Mouse (Mus musculus) liver, embryonic 12.5 days (tissue): ENCODE measurements around the gene Hist2h4. TPM values are rescaled to one million over a fixed set of nuclear protein-coding genes. Genes with fewer than 3 reads are reported as not detected.
"Not testable (repeated sequence)": the region's sequence is repeated elsewhere in the genome, so short reads cannot be mapped to it uniquely, and the experiment has no call there.

ENCODE experiments used
- ATAC-seq: fragments of 200-750 bp; cut with Nextera tagmentation; 2 replicates; pipeline ENCODE4 v1.8.0; 2017; ENCODE audit warnings: moderate number of reproducible peaks, mild to moderate bottlenecking, moderate library complexity
- H3K27ac ChIP-seq: fragments of 300-500 bp; sonication (generic); 2 replicates; pipeline ENCODE4 v1.5.1; 2016; ENCODE audit warnings: mild to moderate bottlenecking
- H3K27me3 ChIP-seq: fragments of 300-500 bp; sonication (generic); replicated peaks from 2 replicates; pipeline ENCODE4 v1.6.1; 2016; ENCODE audit warnings: mild to moderate bottlenecking, moderate library complexity
- H3K36me3 ChIP-seq: fragments of 300-500 bp; sonication (generic); 2 replicates; pipeline ENCODE4 v1.6.1; 2016; ENCODE audit warnings: mild to moderate bottlenecking, moderate library complexity
- H3K4me1 ChIP-seq: fragments of 300-500 bp; sonication (generic); 2 replicates; pipeline ENCODE4 v1.6.1; 2016
- H3K4me2 ChIP-seq: fragments of 300-500 bp; sonication (generic); 2 replicates; pipeline ENCODE4 v1.6.1; 2016; ENCODE audit warnings: mild to moderate bottlenecking, moderate library complexity
- H3K4me3 ChIP-seq: fragments of 300-500 bp; sonication (generic); 2 replicates; pipeline ENCODE4 v1.5.1; 2016; ENCODE audit warnings: mild to moderate bottlenecking, moderate library complexity
- H3K9ac ChIP-seq: fragments of 300-500 bp; sonication (generic); 2 replicates; pipeline ENCODE4 v1.6.1; 2016; ENCODE audit warnings: mild to moderate bottlenecking, moderate library complexity
- H3K9me3 ChIP-seq: fragments of 300-500 bp; sonication (generic); replicated peaks from 2 replicates; pipeline ENCODE4 v1.6.1; 2016; ENCODE audit warnings: mild to moderate bottlenecking, moderate library complexity
- WGBS: fragments of 180-500 bp; shearing (Covaris S2); methylation state at CpG from one replicate; pipeline ENCODE4 v1.1.7; 2016; ENCODE audit not compliant: insufficient replicate concordance; 5-methylcytosine and 5-hydroxymethylcytosine counted together
- polyA plus RNA-seq: library from polyadenylated mRNA; unstranded; fragments of >200 nt; fragmentation: Nextera tagmentation; extraction: Ambion mirVana; gene quantifications from 2 replicates; pipeline ENCODE4 v1.2.1, GENCODE M21; 2016

Hist2h4 gene
- polyA plus RNA-seq, 1 experiment from 2014 or later = 29.3 TPM

DNA sequence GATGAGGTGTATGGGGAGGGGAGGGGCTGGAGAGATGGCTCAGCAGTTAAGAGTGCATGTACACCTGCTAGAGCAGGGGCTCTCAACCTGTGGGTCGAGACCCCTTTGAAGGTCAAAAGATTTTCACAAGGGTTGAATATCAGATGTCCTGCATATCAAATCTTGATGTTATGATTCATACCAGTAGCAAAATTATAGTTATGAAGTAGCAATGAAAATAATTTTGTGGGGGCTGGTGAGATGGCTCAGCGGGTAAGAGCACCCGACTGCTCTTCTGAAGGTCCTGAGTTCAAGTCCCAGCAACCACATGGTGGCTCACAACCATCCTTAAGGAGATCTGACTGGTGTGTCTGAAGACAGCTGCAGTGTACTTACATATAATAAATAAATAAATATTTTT lies 27.6 kb upstream of the Hist2h4 start:
- ATAC-seq, H3K9ac ChIP-seq, H3K9me3 ChIP-seq, H3K27ac ChIP-seq, H3K4me2 ChIP-seq, H3K4me1 ChIP-seq, H3K36me3 ChIP-seq, H3K4me3 ChIP-seq: not testable (repeated sequence)
- peaks cover 19% of the 10 kb centered on the region for H3K27me3 ChIP-seq
- WGBS = 82% methylated on average over 3 of the region's 3 CpGs

DNA sequence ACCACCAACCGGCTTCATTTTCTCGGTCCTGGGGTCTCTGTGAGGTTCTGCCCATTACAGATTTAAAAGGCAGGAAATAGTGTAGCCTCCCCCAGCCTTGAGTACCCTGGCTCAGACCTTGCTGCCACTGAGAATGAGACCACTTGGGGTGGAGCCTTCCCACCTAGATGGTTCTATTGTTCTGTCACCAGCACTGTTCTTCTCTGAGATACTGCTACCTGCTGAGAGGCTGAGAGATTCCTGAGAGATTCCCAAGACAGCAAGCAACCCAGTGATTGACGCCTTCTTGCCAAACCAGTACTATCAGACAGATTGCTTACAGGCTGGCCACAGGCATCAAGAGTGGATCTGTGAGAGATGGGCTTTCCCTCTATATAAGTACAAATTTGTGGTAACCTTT lies 26.1 kb upstream of the Hist2h4 start:
- H3K27me3 ChIP-seq = peaks cover 33% of the 10 kb centered on the region
- H3K4me3 ChIP-seq = no peak overlapping the region
- H3K27ac ChIP-seq = no peak overlapping the region
- no peak overlapping the region for H3K4me2 ChIP-seq
- H3K9ac ChIP-seq = no peak overlapping the region
- H3K9me3 ChIP-seq = no peaks in the 10 kb centered on the region; the same call in 1 of the 2 replicates
- WGBS = 57% methylated on average over 3 of the region's 3 CpGs
- no peaks in the 10 kb centered on the region for H3K36me3 ChIP-seq
- no peaks in the 10 kb centered on the region for H3K4me1 ChIP-seq
- no peak for ATAC-seq

DNA sequence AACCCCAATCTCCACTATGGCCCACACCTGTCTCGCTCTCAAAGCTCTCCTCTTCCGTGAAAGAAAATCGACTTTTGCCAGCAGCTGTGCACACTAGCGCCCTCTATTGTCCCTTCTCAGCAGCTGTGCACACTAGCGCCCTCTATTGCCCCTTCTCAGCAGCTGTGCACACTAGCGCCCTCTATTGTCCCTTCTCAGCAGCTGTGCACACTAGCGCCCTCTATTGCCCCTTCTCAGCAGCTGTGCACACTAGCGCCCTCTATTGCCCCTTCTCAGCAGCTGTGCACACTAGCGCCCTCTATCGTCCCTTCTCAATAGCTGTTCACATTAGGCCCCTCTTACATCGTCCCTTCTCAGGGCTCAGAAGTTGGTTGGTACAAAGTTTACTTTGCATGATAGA lies 24.2 kb upstream of the Hist2h4 start:
- H3K4me2 ChIP-seq, H3K9me3 ChIP-seq, H3K4me3 ChIP-seq, H3K36me3 ChIP-seq, ATAC-seq, H3K9ac ChIP-seq, H3K4me1 ChIP-seq, H3K27ac ChIP-seq: not testable (repeated sequence)
- H3K27me3 ChIP-seq = peaks cover 47% of the 10 kb centered on the region
- WGBS = 80% methylated on average over 11 of the region's 11 CpGs

DNA sequence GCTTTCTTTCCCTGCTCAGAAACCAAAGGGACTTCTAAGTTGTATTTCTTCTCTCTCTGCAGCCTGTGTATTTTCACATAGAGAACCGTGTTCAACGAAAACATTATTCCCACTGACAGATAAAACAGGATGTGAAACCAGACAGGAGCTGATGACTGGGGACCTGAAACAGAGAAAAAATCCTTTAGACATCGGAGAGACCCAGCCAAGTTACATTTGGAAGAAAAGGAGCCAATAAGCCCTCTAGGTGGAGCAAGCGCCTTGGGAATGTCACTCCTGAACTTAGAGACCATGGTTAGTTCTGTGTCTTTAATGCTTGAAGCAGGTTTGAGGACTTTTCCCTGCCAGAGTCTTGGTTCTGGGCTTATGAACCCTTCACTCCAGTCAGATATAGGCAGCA lies 21.3 kb upstream of the Hist2h4 start:
- no peak overlapping the region for H3K4me3 ChIP-seq
- 25% methylated on average over 4 of the region's 4 CpGs for WGBS
- no peak overlapping the region for H3K27ac ChIP-seq
- H3K27me3 ChIP-seq = peaks cover 59% of the 10 kb centered on the region
- H3K4me1 ChIP-seq = peaks cover 6% of the 10 kb centered on the region; the same call in 1 of the 2 replicates
- ATAC-seq = no peak
- no peaks in the 10 kb centered on the region; the same call in 1 of the 2 replicates for H3K9me3 ChIP-seq
- H3K36me3 ChIP-seq = no peaks in the 10 kb centered on the region
- H3K4me2 ChIP-seq = peak overlapping the region; percentile 20; the same call in 1 of the 2 replicates
- H3K9ac ChIP-seq = no peak overlapping the region

DNA sequence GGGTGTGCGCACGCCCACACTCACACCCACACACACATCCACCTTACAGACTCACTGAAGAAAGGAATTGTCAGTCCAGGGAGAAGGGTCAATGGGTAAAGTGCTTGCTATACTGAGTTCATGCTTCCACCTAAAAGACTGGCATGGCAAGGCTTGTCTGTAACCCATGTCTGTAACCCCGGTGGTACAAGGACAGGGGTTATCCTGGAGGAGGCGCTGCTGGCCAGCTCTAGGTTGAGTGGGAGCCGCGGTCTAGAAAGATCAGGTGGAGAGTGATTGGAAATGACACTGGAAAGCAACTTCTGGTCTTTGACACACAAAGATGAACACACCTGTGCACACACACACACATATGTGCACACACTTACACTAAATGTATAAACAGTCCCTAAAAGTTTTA lies 17.5 kb upstream of the Hist2h4 start:
- Histone ChIP-seq H3K9me3 (no peaks in the 10 kb centered on the region), H3K4me2 (no peak overlapping the region), H3K9ac (no peak overlapping the region), H3K36me3 (no peaks in the 10 kb centered on the region), H3K4me1 (peaks cover 25% of the 10 kb centered on the region), H3K27ac (no peak overlapping the region), H3K27me3 (peaks cover 48% of the 10 kb centered on the region), H3K4me3 (no peak overlapping the region)
- 57% methylated on average over 6 of the region's 6 CpGs for WGBS
- ATAC-seq = no peak

DNA sequence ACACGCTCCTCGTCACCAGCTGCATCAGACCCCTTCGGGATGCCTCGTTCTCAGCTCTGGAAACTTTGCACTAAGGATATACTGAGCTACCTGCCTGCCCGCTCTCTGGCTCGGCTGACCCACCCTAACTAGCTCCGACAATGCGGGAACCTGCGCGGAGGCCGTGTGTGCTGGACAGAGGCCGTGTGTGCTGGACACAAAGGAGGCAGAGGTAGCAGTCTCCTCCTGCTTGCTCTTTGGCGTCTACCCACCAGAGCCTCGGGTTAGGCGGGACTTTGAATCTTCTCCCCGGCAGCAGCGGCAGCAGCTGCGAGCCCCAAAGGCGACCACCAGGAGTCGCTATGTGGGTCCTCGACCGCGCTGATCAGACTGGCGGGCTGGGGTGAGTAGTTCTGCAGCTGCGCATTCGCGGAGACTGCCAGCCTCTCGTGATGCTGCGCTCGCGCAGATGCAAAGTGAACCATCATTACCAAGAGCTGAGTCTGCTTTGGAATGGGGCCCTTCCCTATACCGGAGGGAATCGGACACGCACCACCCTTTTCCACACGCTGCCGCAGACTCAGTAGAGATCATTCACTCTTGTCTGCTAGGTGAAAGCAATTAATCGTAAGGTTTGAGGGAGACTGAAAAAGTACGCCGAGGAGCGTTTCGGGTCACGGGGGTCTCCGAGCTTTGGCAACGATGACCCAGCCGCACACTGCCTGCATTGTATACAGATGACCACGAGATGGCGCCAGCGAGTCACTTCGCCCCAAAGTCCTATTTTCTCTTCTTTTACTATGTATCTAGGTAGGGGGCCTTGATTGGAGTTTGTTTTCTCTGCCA lies 14.9 kb upstream of the Hist2h4 start:
- peak; percentile 90 for ATAC-seq
- H3K4me3 ChIP-seq = peak overlapping the region; percentile 64
- no peaks in the 10 kb centered on the region for H3K36me3 ChIP-seq
- H3K27ac ChIP-seq = peak overlapping the region; percentile 80
- H3K9ac ChIP-seq = peak overlapping the region; percentile 80
- no peaks in the 10 kb centered on the region for H3K9me3 ChIP-seq
- peaks cover 23% of the 10 kb centered on the region for H3K27me3 ChIP-seq
- 1% methylated on average over 49 of the region's 49 CpGs for WGBS
- H3K4me1 ChIP-seq = peaks cover 25% of the 10 kb centered on the region
- H3K4me2 ChIP-seq = peak overlapping the region; percentile 92

DNA sequence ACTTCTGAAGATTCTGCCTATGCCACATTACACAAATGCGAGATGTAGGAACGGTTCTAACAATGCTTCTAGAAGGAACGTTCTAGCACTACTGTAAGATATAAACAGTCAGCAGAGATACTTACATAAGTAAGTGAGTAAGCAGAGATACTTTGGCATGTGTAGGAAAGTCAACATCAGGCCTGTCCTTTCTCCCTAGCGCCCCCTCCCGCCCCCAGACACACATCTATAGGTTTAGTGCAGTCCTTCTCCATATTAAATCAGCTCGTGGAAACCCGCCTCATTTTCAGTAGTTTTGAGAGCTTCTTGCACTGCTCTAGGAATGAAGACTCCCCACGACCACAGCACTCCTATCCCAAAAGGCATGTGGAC lies 14.3 kb upstream of the Hist2h4 start:
- peak overlapping the region; percentile 64 for H3K4me3 ChIP-seq
- no peaks in the 10 kb centered on the region for H3K9me3 ChIP-seq
- WGBS = 16% methylated on average over 8 of the region's 8 CpGs
- ATAC-seq = peak; percentile 65
- peaks cover 17% of the 10 kb centered on the region; the same call in 1 of the 2 replicates for H3K27me3 ChIP-seq
- H3K4me2 ChIP-seq = peak overlapping the region; percentile 92
- H3K36me3 ChIP-seq = no peaks in the 10 kb centered on the region
- peak overlapping the region; percentile 80 for H3K27ac ChIP-seq
- H3K4me1 ChIP-seq = peaks cover 25% of the 10 kb centered on the region
- peak overlapping the region; percentile 80 for H3K9ac ChIP-seq

DNA sequence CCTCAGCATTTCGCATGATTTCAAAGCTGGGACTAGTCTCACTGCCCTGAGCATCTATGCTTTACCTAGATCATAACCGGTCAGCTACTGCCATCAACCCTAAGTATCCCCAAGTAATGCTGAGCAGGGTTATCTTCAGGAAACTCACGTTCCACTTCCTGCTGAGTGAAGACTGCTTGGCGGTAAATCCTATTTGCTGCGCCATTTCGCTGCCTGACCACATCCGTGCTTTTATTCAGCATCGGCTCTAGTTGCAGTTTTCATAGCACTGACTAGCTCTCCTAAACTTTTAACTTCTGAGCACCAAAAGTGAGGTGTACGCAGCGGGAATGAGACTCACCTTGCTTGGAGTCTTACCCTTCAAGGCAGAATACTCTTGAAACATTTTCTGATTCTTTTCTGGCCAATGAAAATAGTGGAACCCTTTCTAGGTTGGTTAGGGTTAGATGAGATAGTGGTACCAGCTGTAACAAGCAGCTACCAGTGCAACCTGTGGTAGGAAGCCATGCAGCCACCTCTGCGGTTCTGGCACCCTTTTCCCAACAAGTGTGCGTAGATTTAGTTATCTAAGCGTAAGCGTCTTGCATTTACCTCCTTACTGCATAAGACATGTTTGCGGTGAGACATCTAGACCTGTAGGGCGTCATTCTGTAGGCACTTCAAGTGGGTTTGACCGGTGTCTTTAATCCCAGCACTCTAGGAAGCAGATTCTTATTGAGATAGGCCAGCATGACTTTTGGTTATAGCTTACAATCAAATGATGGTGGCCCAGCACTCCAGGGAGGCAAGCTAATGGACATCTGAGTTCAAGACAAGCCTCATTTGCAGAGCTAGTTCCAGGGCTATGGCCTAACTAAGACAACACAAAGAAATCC lies 10.7 kb upstream of the Hist2h4 start:
- WGBS = 46% methylated on average over 17 of the region's 17 CpGs
- Histone ChIP-seq H3K36me3 (no peaks in the 10 kb centered on the region), H3K4me2 (peak overlapping the region; percentile 0; the same call in 1 of the 2 replicates), H3K4me3 (no peak overlapping the region), H3K27me3 (no peaks in the 10 kb centered on the region), H3K9ac (peak overlapping the region; percentile 25; the same call in 1 of the 2 replicates), H3K27ac (no peak overlapping the region), H3K9me3 (no peaks in the 10 kb centered on the region), H3K4me1 (peaks cover 26% of the 10 kb centered on the region)
- ATAC-seq = no peak

DNA sequence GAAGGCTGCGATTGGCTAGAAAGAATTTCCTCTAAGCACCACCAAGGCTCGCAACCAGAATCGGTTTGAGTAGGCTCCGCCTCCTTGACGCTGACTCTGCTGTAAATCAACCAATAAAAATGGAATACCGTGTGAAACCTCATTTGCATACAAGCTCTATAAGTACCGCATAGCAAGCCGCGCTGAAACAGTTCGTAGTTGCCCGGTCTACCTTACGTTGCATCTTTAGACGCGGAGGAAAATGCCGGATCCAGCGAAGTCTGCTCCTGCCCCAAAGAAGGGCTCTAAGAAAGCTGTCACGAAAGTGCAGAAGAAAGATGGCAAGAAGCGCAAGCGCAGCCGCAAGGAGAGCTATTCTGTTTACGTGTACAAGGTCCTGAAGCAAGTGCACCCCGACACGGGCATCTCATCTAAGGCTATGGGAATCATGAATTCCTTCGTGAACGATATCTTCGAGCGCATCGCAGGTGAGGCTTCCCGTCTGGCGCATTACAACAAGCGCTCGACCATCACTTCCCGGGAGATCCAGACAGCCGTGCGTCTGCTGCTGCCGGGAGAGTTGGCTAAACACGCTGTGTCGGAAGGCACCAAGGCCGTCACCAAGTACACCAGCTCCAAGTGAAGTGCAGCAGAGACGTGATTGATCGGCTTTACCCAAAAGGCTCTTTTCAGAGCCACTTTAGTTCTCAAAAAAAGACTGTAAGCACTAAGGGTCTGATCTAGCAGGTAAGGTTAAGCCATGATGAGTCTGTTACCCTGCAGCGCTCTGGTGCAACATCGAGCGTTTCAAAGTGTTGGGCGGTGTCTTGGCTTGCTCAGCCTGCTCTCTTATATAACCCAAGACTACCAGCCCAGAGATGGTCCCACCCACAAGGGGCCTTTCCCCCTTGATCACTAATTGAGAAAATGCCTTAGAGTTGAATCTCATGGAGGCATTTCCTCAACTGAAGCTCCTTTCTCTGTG lies 6.7 kb upstream of the Hist2h4 start, which contains the start of gene Hist2h2bb:
Gene Hist2h2bb (plus strand): TSS at position 242 of the 964 bp plus-strand sequence.
- peaks cover 41% of the 10 kb centered on the region for H3K4me1 ChIP-seq
- no peaks in the 10 kb centered on the region for H3K27me3 ChIP-seq
- peak within 1 kb of the TSS; percentile 74 for H3K4me2 ChIP-seq
- under 1% methylated on average over 45 of the region's 45 CpGs for WGBS
- peak within 1 kb of the TSS; percentile 62 for H3K4me3 ChIP-seq
- peak; percentile 88 for ATAC-seq
- H3K9ac ChIP-seq = peak within 1 kb of the TSS; percentile 87
- no peaks in the 10 kb centered on the region for H3K9me3 ChIP-seq
- no peaks in the 10 kb centered on the region for H3K36me3 ChIP-seq
- peak within 1 kb of the TSS; percentile 99 for H3K27ac ChIP-seq

DNA sequence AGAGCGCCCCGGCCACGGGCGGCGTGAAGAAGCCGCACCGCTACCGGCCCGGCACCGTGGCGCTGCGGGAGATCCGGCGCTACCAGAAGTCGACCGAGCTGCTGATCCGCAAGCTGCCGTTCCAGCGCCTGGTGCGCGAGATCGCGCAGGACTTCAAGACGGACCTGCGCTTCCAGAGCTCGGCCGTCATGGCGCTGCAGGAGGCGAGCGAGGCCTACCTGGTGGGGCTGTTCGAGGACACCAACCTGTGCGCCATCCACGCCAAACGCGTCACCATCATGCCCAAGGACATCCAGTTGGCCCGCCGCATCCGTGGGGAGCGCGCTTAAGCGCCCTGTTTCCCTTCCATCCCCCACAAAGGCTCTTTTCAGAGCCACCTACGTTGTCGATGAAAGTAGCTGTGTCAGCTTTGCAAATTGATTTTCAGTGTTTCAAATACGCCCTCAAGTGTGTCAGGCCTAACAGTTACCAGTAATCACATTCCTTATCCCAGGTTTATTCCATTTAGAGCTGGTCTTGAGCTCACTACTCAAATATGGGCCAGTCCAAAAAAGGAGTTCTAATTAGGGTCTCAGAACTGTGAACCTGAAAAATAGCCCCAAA lies 5.8 kb upstream of the Hist2h4 start:
- peak; percentile 31 for ATAC-seq
- not testable (repeated sequence) for H3K27me3 ChIP-seq, H3K36me3 ChIP-seq

More for the DNA sequence above, 5.8 kb upstream of the Hist2h4 start:
- peaks cover 50% of the 10 kb centered on the region for H3K4me1 ChIP-seq
- H3K4me2 ChIP-seq = peak overlapping the region; percentile 74
- WGBS = 2% methylated on average over 16 of the region's 44 CpGs
- H3K9ac ChIP-seq = peak overlapping the region; percentile 84
- not testable (repeated sequence) for H3K9me3 ChIP-seq
- peak overlapping the region; percentile 99 for H3K27ac ChIP-seq
- H3K4me3 ChIP-seq = peak overlapping the region; percentile 62
